Mouse (Mus musculus) left cerebral cortex, adult 9 months (tissue): ENCODE measurements around the gene Proz.

ENCODE experiments used
- DNase-seq, 2 experiments: peaks; one replicate each; pipeline ENCODE4 v3.0.0; 2022; ENCODE audit warnings: low spot score in 2 of 2

Proz gene

GRCm38 (mm10) chr8:13105908-13106551 lies 45.3 kb downstream of the Proz start:
- DNase-seq: peak; percentile 24 to 25

- DNase-seq: no peak
These were observed 47.4 kb downstream of the Proz start for GRCm38 (mm10) chr8:13107990-13108638.

GRCm38 (mm10) chr8:13108967-13109366 lies 48.3 kb downstream of the Proz start:
- DNase-seq: no peak

GRCm38 (mm10) chr8:13109416-13109960 lies 48.8 kb downstream of the Proz start:
- no peak for DNase-seq

- DNase-seq: no peak
These were observed 51.2 kb downstream of the Proz start for GRCm38 (mm10) chr8:13111917-13112316.

GRCm38 (mm10) chr8:13113232-13113631 lies 52.5 kb downstream of the Proz start:
- DNase-seq: no peak

GRCm38 (mm10) chr8:13117096-13117495 lies 56.4 kb downstream of the Proz start:
- DNase-seq: no peak

GRCm38 (mm10) chr8:13118516-13118915 lies 57.8 kb downstream of the Proz start:
- DNase-seq: no peak

- DNase-seq: no peak
These were observed 60.4 kb downstream of the Proz start for GRCm38 (mm10) chr8:13120882-13121665.

GRCm38 (mm10) chr8:13122887-13123421 lies 62.2 kb downstream of the Proz start:
- no peak for DNase-seq

GRCm38 (mm10) chr8:13124897-13125296 lies 64.2 kb downstream of the Proz start:
- no peak for DNase-seq
